Mouse (Mus musculus): Measurements from ENCODE around the gene Ric8a.

Gene Ric8a

GRCm38 (mm10) chr7:140856785-140857549 is at the start of gene Ric8a:
Gene Ric8a, plus strand, starts transcription at chr7:140856957.
- DNase-seq (ENCODE audit: low spot score in 2 of 2): peak; percentile 89 to 91

- no peak for DNase-seq (ENCODE audit: low spot score in 2 of 2)
These were observed 46.3 kb upstream of the Ric8a start for GRCm38 (mm10) chr7:140810496-140810895.

DNA sequence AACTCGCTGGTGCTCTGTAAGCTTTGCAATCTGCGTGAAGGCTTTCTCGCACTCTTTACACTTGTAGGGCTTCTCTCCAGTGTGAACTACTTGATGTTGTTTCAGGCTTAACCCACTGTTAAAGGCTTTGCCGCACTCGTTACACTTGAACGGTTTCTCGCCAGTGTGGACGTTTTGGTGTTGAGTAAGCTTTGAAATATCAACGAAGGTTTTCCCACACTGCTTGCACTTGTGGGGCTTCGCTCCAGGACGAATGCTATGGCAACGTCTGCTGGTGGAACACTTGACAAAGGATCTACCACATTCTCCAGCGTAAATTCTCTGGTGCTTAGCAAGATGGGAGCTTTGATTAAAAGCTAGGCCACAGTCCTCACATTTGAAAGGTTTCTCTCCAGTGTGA is 45.0 kb upstream of the Ric8a start:
- DNase-seq (ENCODE audit: low spot score in 2 of 2): no peak

DNA sequence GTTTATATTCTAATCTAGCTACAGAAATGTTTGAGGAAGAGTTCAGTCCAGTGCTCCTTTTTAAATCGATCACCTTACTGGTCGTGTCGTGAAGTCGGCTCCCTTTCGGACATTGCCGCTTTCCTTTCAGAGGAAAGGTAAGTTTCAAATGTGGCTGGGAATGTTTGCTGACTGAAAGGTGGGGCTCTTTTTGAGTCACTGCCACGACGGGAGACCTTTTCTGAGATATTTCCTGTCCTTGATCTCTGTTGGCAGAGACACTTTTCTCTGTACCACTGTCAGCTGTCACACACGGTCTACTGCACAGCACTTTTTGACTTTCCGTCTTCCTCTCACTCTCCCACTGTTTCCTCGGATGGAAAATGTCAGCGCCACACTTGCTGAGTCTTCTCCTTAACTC is 43.9 kb upstream of the Ric8a start:
- no peak for DNase-seq (ENCODE audit: low spot score in 2 of 2)

- no peak for DNase-seq (ENCODE audit: low spot score in 2 of 2)
These were observed 36.6 kb upstream of the Ric8a start for GRCm38 (mm10) chr7:140820173-140820572.

DNA sequence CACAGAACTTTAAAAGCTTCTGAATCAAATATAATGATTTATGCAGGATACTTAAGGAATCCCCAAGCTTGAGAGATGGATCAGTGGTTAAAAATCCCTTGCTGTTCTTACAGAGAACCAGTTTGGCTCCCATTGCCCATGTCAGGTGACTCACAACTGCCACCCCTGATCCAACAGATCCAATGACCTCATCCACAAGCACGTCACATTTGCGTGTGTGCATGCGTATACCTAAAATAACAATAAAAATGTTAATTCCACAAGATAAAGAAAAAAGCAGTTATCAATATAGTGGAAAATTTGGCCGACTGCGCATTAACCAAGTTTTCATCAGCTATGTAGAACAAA is 35.5 kb upstream of the Ric8a start:
- no peak for DNase-seq (ENCODE audit: low spot score in 2 of 2)

GRCm38 (mm10) chr7:140821653-140822329 is 35.0 kb upstream of the Ric8a start, which contains the start of gene Zfp941:
Gene Zfp941, minus strand, starts transcription at chr7:140822178.
- DNase-seq (ENCODE audit: low spot score in 2 of 2): no peak

- DNase-seq (ENCODE audit: low spot score in 2 of 2): no peak
These were observed 34.0 kb upstream of the Ric8a start for GRCm38 (mm10) chr7:140822731-140823130.

- no peak for DNase-seq (ENCODE audit: low spot score in 2 of 2)
These were observed 28.4 kb upstream of the Ric8a start for GRCm38 (mm10) chr7:140828171-140828881.

GRCm38 (mm10) chr7:140831447-140831846 is 25.3 kb upstream of the Ric8a start:
- DNase-seq (ENCODE audit: low spot score in 2 of 2): no peak

DNA sequence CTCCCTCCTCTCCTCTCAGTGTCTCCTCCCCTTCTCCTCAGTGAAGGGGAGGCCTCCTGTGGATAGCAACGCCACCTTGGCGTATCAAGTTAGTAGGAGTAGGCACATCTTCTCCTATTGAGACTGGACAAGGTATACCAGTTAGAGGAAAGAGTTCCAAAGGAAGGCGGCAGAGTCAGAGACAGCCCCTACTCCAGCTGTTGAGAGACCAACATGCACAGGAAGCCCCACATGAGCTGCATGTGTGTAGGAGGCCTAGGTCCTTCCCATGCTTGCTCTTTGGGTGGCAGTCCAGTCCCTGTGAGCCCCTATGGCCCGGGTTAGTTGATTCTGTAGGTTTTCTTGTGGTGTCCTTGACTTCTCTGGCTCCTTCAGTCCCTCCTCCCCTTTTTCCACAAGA is 23.4 kb upstream of the Ric8a start:
- no peak for DNase-seq (ENCODE audit: low spot score in 2 of 2)

DNA sequence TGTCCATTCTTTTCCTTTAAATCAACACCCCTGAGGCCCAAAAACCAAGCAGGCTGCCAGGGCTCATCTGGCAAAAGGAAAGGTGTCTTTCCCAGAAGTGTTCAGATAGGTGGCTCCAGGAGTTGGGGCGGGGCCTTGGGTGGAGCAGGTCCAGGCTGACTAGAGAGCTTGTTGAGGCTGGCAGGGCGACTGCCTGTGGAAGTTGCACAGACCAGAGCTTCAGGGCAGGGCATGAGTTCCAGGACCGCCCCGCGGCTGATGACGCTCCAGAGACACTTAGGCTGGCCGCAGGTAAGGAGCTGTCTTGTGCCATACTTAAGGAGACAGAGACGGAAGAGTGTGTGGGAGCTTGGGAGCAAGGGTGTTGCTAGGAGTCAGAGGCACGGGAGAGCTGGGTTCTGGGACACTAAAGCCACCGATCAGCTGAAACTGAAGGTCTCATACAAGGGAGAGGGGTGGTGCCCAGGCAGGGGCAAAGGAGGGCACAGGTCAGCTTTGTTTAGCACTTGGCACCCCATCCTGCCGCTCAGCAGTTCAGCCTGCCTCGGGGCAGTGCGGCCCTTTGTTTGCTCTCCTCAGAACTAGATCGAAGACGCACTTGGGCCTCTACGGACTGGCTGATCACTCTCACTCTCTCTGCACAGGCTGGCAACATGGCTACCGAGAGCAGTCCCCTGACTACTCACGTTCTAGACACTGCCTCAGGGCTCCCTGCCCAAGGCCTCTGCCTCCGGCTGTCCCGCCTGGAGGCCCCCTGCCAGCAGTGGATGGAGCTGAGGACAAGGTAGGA is 21.6 kb upstream of the Ric8a start, which contains the start of gene Urah:
TSS of gene Urah (plus strand) at position 51 of the 790 bp plus-strand sequence.
- DNase-seq (ENCODE audit: low spot score in 2 of 2): no peak

DNA sequence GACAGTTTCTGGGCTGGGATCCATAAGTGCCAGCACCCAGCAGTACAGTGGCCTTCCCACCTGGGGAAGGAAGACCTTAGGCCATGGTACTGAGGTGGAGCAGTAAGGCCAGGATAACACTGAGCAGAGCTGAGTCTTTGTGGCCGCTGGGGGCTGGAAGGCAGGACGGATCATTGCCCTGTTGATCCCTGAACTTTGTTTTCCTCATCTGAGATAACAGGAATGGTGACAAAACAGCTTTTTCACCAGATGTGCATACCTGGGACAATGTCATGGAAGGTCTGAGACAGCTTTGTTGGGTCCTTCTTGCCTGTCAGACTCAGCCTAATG is 21.0 kb upstream of the Ric8a start:
- DNase-seq (ENCODE audit: low spot score in 2 of 2): no peak

DNA sequence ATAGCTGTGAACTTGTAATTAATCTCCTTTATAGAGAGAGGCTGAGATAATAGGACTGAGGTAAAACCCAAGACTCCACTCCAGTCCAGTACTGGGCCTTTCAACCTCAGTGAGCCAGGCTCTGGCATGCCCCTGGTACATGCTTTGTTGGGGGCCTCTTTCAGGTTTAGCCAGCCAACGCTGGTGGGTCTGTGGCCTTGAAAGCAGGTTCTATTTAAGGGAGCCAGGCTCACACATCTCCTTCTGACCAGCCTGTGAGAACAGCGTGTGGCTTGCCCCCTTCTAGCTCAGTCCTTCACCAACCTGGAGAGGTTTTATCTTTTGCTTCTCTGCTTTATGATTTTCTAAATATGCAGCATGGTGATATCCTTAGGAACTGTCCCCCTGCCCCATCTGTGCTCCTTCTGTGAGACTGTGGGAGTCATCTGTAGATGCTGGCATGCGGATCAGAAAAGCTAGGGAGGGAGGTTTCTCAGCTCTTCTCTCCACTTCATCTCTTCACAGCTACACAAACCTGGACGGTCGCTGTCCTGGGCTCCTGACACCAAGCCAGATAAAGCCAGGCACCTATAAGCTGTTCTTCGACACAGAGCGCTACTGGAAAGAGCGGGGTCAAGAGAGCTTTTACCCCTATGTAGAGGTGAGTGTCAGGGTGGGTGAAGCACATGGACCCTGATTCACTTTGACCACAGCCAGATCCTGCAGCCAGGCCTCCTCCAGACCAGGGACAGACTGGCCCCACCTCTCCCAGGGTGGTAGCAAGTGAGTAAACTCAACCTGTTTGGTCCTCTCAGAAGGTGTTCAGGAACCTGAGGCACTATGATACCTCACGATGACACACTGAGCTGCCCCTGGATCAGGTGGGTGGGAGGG is 20.3 kb upstream of the Ric8a start:
- DNase-seq (ENCODE audit: low spot score in 2 of 2): no peak

DNA sequence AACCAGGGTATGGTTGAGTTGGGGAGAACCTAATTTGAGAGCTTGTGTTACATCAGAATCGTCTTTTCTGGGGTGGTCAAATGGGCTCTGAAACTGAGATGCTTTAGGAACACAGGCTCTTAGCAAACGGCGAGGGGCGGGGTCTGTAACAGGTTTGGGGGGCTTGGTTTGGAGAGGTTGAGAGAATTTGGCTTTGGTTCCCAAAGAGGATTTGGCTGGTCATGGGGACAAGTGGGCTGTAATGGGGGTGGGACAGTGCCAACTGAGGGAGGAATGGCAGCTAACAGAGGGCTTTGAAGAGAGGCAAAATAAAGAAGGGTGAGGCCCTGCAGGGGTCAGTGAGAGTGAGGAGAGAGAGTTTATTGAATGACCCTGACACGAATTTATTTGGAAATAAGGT is 17.2 kb upstream of the Ric8a start:
- DNase-seq (ENCODE audit: low spot score in 2 of 2): no peak

DNA sequence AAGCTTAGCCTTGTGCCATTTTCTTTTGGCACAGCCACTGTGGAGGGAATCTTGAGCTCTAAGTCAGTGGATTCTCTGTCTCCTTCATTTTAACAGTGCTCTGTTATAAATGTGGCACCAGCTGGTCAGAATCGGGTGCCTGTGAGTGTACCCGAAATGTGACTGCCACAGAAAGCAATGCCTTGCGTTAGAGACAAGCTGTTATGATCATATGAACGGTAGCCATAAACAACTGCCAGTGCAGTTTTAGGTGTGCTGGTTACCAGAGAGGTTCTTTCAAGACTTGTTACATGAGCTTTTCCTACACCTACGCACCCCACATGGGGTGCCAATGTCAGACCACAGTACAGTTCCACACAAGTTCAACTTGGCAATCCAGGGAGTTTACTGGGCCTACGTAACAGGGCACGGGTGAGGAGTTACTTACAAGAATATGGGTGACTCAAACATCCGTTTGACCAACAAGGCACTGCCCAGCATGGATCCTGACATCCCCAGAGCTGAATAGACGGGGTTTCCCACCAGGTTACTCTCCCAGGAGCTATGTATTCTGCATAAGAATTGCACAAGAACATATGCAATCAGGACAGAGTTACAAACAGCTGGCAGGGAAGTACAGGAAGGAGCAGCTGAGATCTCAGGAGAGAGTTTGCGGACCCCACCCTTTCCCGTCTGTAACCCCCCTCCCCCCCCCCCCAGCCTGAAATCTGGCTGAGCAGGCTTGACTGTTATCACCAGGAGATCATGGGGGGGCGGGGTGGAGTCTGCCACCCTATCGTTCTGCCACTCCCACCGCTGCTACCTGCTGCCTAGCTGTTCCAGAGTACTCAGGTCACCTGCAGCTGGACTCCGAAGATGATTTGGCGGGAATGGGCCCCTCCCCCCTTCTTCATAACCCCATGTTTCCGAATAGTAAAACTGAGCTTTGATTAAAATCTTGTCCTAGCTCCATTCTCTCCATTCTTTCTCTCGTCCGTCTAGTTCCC is 15.7 kb upstream of the Ric8a start:
- no peak for DNase-seq (ENCODE audit: low spot score in 2 of 2)

- no peak for DNase-seq (ENCODE audit: low spot score in 2 of 2)
These were observed 13.0 kb upstream of the Ric8a start for GRCm38 (mm10) chr7:140843806-140844205.

- peak; percentile 77 to 83 for DNase-seq (ENCODE audit: low spot score in 2 of 2)
These were observed 11.7 kb upstream of the Ric8a start, which contains the start of gene Scgb1c1 for GRCm38 (mm10) chr7:140844905-140845665. Gene Scgb1c1, plus strand, starts transcription at chr7:140845547.

GRCm38 (mm10) chr7:140845683-140846082 is 11.1 kb upstream of the Ric8a start:
- no peak for DNase-seq (ENCODE audit: low spot score in 2 of 2)

Measured in spleen, postnatal 36 days (tissue).